Mouse (Mus musculus) ovary, postnatal 14 days (tissue): ENCODE data around the gene Mrpl11.
"Not testable (repeated sequence)": the region's sequence is repeated elsewhere in the genome, so short reads cannot be mapped to it uniquely, and the experiment has no call there.

Experiments used
- DNase-seq: peaks from one replicate; pipeline ENCODE4 v3.0.0; 2022; ENCODE audit warnings: low spot score

Mrpl11 gene

GRCm38 (mm10) chr19:4992904-4993303 is 31.0 kb downstream of the Mrpl11 start:
- DNase-seq, result peak; percentile 27

- DNase-seq, result no peak
These were observed 32.1 kb downstream of the Mrpl11 start for GRCm38 (mm10) chr19:4994043-4994442.

GRCm38 (mm10) chr19:4999445-5000140 is 37.6 kb downstream of the Mrpl11 start:
- no peak for DNase-seq

- peak; percentile 72 for DNase-seq
These were observed 39.9 kb downstream of the Mrpl11 start for GRCm38 (mm10) chr19:5001666-5002406.

- DNase-seq, result not testable (repeated sequence)
These were observed 41.7 kb downstream of the Mrpl11 start for GRCm38 (mm10) chr19:5003644-5004043.

GRCm38 (mm10) chr19:5004925-5005324 is 43.0 kb downstream of the Mrpl11 start:
- no peak for DNase-seq

- no peak for DNase-seq
These were observed 51.2 kb downstream of the Mrpl11 start for GRCm38 (mm10) chr19:5013138-5013537.

GRCm38 (mm10) chr19:5014961-5015398 is 53.0 kb downstream of the Mrpl11 start:
- no peak for DNase-seq

GRCm38 (mm10) chr19:5016221-5016742 is 54.3 kb downstream of the Mrpl11 start:
- no peak for DNase-seq
